Mouse (Mus musculus) hindbrain, embryonic 16.5 days (tissue): ENCODE measurements around the gene Col13a1. TPM values are rescaled to one million over a fixed set of nuclear protein-coding genes. Genes with fewer than 3 reads are reported as not detected.

Experiments
- ATAC-seq: fragments of 200-750 bp; cut with Nextera tagmentation; 2 replicates; pipeline ENCODE4 v1.8.0; 2017; ENCODE audit warnings: moderate TSS enrichment, moderate library complexity
- H3K27ac ChIP-seq: fragments of 300-500 bp; sonication (generic); 2 replicates; pipeline ENCODE4 v1.5.1; 2014; ENCODE audit warnings: low read depth, mild to moderate bottlenecking, control low read depth, low read length, moderate library complexity
- H3K27me3 ChIP-seq: fragments of 300-500 bp; sonication (generic); replicated peaks from 2 replicates; pipeline ENCODE4 v1.6.1; 2014; ENCODE audit warnings: low read length; ENCODE audit not compliant: control insufficient read depth, insufficient read depth
- H3K36me3 ChIP-seq: fragments of 300-500 bp; sonication (generic); 2 replicates; pipeline ENCODE4 v1.6.1; 2014; ENCODE audit warnings: mild to moderate bottlenecking, low read length, moderate library complexity, mixed read lengths; ENCODE audit not compliant: control insufficient read depth, insufficient read depth
- H3K4me1 ChIP-seq: fragments of 300-500 bp; sonication (generic); 2 replicates; pipeline ENCODE4 v1.6.1; 2014; ENCODE audit warnings: low read depth, low read length; ENCODE audit not compliant: control insufficient read depth, insufficient read depth
- H3K4me2 ChIP-seq: fragments of 300-500 bp; sonication (generic); 2 replicates; pipeline ENCODE4 v1.6.1; 2014; ENCODE audit warnings: mild to moderate bottlenecking, low read length, control low read depth, moderate library complexity
- H3K4me3 ChIP-seq: fragments of 300-500 bp; sonication (generic); 2 replicates; pipeline ENCODE4 v1.5.1; 2014; ENCODE audit warnings: mild to moderate bottlenecking, low read length, control low read depth, moderate library complexity
- H3K9ac ChIP-seq: fragments of 300-500 bp; sonication (generic); 2 replicates; pipeline ENCODE4 v1.6.1; 2014; ENCODE audit warnings: low read depth, mild to moderate bottlenecking, control low read depth, low read length, moderate library complexity
- H3K9me3 ChIP-seq: fragments of 300-500 bp; sonication (generic); 2 replicates; pipeline ENCODE4 v1.6.1; 2014; ENCODE audit warnings: mild to moderate bottlenecking, low read length, moderate library complexity; ENCODE audit not compliant: control insufficient read depth
- WGBS: fragments of 180-500 bp; shearing (Covaris S2); extraction: QIAGEN DNeasy Blood & Tissue Kit; methylation state at CpG from one replicate; pipeline ENCODE4 v1.1.7; 2014; 5-methylcytosine and 5-hydroxymethylcytosine counted together
- polyA plus RNA-seq: library from polyadenylated mRNA; unstranded; fragments of >200 nt; fragmentation: Nextera tagmentation; extraction: Ambion mirVana; gene quantifications from 2 replicates; pipeline ENCODE4 v1.2.1, GENCODE M21; 2015

Col13a1 gene
- polyA plus RNA-seq, 1 experiment from 2014 or later: 2.4 TPM

DNA sequence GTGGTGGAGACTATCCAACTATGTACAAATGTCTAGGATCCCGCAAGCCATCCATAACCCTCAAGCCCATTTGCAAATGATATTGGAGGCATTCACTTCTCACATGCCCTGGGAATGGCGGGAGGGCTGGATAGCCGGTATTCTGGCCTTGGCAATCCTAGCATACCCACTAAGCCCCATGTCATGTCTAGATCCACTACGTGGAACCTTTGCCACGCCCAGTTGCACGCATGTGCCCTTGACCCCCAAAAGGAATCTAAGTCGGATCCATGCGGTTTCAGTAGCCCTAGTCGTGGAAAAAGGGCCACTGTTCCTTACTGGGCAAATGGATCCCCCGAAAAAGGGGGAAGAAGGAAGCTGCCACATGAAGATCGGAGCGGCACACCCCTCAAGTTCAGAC is 147.7 kb downstream of the Col13a1 start:
- WGBS: 81% methylated on average over 12 of the region's 12 CpGs

DNA sequence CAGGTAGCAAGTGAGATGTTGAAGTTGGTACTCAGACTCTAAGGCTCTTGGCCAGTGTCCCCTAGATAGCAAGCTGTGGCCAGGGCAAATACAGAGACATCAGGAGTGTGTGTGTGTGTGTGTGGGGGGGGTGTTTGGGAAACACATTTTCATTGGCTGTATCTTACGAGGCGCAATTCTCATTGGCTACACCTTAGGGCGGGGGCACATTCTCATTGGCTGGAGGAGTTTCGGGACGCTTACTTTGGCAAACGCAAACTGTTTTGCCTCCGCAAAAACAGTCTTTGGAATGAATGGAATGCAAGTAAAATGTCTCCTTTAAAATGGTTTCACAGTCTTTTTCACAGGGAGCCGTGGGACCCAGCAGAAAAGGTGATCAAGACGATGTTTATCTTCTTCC is 148.1 kb downstream of the Col13a1 start:
- no peaks in the 10 kb centered on the region for H3K36me3 ChIP-seq
- no peak overlapping the region for H3K4me2 ChIP-seq
- no peak overlapping the region for H3K9ac ChIP-seq
- H3K4me3 ChIP-seq: no peak overlapping the region
- 68% methylated on average over 9 of the region's 9 CpGs for WGBS
- no peaks in the 10 kb centered on the region for H3K27me3 ChIP-seq
- ATAC-seq: no peak
- H3K27ac ChIP-seq: no peak overlapping the region
- no peaks in the 10 kb centered on the region for H3K9me3 ChIP-seq
- no peaks in the 10 kb centered on the region for H3K4me1 ChIP-seq

More for the DNA sequence above, 147.7 kb downstream of the Col13a1 start:
- Histone ChIP-seq H3K4me3 (no peak overlapping the region), H3K27ac (no peak overlapping the region), H3K9me3 (no peaks in the 10 kb centered on the region), H3K4me2 (no peak overlapping the region), H3K4me1 (no peaks in the 10 kb centered on the region), H3K27me3 (no peaks in the 10 kb centered on the region), H3K9ac (no peak overlapping the region), H3K36me3 (no peaks in the 10 kb centered on the region)
- ATAC-seq: no peak

DNA sequence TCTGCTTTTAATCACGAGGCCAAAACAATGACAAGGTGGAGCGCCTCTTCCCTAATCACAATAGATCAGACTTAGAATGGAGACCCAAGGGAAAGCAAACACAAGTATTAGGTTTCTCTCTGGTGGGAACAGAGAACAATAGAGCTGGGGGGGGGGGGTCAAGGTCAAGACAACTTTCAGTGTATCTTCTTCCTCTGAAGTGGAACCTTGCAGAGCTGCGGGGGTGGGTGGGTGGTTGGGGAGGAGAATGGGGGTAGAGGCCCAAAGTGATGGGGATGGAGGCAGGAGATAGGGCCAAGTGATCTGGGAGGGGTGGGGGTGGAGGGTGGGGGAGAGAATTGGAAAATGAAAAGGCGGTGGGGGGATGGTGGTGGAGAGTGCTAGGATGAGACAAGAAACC is 149.9 kb downstream of the Col13a1 start:
- Histone ChIP-seq H3K4me3 (no peak overlapping the region), H3K9ac (no peak overlapping the region), H3K4me2 (no peak overlapping the region), H3K27me3 (no peaks in the 10 kb centered on the region), H3K9me3 (no peaks in the 10 kb centered on the region), H3K27ac (no peak overlapping the region), H3K36me3 (no peaks in the 10 kb centered on the region), H3K4me1 (no peaks in the 10 kb centered on the region)
- no peak for ATAC-seq
- 57% methylated on average over 4 of the region's 4 CpGs for WGBS

DNA sequence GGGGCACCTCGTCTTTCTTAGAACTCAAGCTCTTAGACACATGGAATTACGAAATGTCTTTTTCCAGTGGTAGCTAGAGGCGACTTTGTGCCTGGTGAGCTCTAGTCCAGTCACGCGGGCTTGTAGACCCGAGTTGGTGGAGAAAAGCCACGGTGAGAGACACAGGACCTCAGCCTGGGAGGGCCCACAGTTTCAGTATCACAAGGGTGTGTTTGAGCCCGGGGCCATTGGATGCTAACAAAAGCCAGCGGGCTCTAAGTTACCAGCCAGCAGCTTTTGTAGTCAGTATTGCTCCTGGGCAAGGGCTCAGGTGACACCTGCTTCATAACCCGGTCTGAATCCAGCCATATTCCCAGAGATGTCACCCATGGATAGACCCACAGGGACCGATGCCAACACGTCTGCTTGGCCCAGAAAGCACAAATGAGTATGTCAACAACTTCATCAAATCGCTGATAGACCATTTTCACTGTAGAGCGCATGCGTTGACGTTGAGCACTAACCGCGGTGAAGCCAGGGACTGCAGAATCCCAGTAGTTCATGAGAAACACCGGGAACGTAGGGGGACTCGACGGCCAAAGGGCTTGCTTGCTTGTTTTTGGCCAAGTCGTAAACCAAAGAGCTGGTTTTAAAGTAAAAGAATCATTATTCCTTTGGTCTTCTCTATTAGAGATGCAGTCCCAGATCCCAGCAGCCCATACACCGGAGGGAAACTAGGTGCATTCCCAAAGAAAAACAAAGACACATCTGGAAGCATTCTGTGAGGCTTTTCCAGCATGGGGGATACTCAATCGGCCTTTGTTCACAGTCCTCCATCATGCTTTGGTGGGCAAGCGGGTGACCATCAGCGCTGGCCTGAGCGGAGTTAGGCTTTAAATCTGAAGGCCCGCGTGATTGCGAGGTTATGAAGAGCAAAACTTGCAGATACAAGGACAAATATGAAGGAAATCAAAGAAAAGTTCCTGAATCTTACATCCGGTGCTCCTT is 150.7 kb downstream of the Col13a1 start:
- no peak for ATAC-seq
- no peaks in the 10 kb centered on the region for H3K4me1 ChIP-seq
- WGBS: 85% methylated on average over 32 of the region's 32 CpGs
- H3K4me3 ChIP-seq: no peak overlapping the region
- H3K9me3 ChIP-seq: no peaks in the 10 kb centered on the region
- no peak overlapping the region for H3K27ac ChIP-seq
- no peaks in the 10 kb centered on the region for H3K27me3 ChIP-seq
- no peak overlapping the region for H3K4me2 ChIP-seq
- no peak overlapping the region for H3K9ac ChIP-seq
- H3K36me3 ChIP-seq: no peaks in the 10 kb centered on the region

DNA sequence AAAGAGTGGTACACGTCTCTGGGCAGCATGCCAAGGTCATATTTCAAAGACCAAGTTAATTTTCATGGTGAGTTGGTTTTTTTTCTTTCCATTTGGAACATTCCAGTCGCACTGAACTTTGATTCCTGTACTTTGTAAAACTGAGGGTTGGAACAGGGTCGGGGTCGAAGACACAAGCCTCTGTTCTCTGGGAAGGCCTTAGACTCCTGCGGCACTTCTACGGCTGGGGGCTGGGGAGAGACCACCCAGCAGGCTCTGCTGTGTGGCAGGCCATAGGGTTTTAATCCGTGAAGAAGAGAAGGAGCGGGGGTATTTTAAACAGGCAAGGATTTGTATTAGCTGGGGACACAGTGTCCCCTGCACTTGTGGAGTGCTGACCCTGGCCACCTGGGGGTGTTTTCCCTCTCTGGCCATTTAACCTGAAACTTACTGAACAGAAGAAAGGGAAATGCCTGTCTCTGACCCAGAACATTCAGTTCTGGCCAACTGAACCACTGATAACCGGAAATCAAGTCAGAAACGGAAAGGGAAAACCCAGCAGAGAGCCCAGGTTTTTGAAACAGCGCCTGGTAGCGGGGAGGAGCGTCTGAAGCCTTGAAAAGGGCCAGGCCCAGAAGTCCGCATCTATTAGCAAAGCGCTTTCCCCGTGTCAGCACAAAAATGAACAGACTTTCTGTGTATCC is 152.0 kb downstream of the Col13a1 start:
- H3K4me1 ChIP-seq: no peaks in the 10 kb centered on the region
- WGBS: 30% methylated on average over 16 of the region's 16 CpGs
- H3K4me2 ChIP-seq: no peak overlapping the region
- H3K9me3 ChIP-seq: no peaks in the 10 kb centered on the region
- H3K27ac ChIP-seq: no peak overlapping the region
- H3K27me3 ChIP-seq: no peaks in the 10 kb centered on the region
- no peaks in the 10 kb centered on the region for H3K36me3 ChIP-seq
- no peak overlapping the region for H3K4me3 ChIP-seq
- ATAC-seq: no peak
- H3K9ac ChIP-seq: no peak overlapping the region

DNA sequence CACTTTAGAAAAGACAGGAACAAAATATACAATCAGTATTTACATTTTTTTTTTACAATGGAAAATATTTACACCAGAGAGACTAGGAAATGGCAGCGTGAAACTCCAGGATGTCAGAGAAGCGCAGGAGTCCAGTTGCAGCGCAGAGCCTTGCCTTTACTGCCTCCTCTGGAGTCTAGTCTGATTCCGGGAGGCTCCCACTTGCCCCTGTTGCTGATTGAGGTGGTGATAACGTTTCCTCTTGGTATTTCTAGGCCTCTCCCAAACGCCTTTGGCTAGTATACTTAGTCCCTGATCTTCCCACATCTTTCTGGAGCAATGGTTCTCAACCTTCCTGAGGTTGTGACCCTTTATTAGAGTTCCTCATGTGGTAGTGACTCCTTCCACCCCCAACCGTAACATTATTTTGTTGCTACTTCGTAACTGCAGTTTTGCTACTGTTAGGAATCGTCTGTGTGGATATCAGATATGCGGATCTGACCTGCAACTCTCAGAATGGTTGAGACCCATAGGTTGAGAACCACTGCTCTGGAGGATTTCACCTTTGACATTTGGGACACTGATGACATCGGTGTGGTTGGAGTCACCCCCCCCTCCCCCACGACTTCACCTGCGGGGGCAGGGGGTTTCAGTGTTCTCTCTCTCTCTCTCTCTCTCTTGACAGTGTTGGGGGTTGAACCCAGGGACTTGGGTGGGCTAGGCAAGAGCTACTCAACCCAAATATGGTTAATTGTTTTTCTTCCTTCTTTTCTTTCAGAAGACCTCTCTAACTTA is 152.7 kb downstream of the Col13a1 start:
- no peaks in the 10 kb centered on the region for H3K9me3 ChIP-seq
- H3K4me1 ChIP-seq: no peaks in the 10 kb centered on the region
- WGBS: 77% methylated on average over 13 of the region's 13 CpGs
- H3K36me3 ChIP-seq: no peaks in the 10 kb centered on the region
- no peaks in the 10 kb centered on the region for H3K27me3 ChIP-seq
- H3K4me3 ChIP-seq: no peak overlapping the region
- no peak overlapping the region for H3K9ac ChIP-seq
- ATAC-seq: no peak
- H3K4me2 ChIP-seq: no peak overlapping the region
- H3K27ac ChIP-seq: no peak overlapping the region

DNA sequence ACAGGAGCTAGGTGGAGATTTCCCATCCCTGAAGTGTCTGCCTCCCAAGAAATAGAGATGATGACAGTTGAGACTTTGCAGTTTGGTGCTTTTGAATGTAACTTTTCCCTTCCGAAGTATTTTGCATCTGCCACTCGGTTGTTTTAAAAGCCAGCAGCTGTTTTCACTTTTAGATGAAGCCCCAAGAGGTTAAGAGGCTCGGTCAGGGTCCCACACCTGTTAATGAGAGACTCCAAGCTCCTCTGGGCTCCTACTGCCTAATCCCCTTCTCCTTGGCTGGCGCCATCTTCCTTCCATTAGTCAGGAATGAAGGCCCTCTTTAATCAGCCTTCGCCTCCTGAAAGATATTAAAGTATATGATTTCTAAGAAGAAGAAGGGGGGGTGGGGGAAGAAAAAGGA is 153.4 kb downstream of the Col13a1 start:
- Histone ChIP-seq H3K4me2 (no peak overlapping the region), H3K27ac (no peak overlapping the region), H3K4me1 (no peaks in the 10 kb centered on the region), H3K27me3 (no peaks in the 10 kb centered on the region), H3K9me3 (no peaks in the 10 kb centered on the region), H3K36me3 (no peaks in the 10 kb centered on the region), H3K4me3 (no peak overlapping the region), H3K9ac (no peak overlapping the region)
- no peak for ATAC-seq
- 66% methylated on average over 5 of the region's 5 CpGs for WGBS

DNA sequence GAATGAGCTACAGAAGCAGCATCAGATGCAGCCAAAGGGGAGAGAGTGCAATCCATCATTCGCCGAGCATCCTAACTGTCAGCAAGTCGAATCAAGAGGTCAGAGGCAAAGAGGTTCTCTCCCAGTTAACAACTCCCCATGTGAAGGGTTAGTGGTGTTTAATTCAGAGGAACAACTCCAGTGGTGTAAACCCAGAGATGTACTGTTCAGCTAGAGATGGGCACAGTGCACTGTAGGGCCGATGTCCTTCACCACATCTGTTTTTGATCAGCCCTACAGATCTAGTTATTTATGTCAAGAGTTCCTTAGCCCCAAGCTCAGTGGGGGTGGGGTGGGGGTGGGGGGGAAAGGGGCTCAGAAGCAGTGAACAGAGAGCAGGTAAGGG is 155.2 kb downstream of the Col13a1 start:
- no peaks in the 10 kb centered on the region for H3K9me3 ChIP-seq
- H3K27ac ChIP-seq: no peak overlapping the region
- no peak overlapping the region for H3K9ac ChIP-seq
- no peaks in the 10 kb centered on the region for H3K27me3 ChIP-seq
- WGBS: 72% methylated on average over 4 of the region's 4 CpGs
- H3K36me3 ChIP-seq: no peaks in the 10 kb centered on the region
- no peak for ATAC-seq
- no peaks in the 10 kb centered on the region for H3K4me1 ChIP-seq
- H3K4me3 ChIP-seq: no peak overlapping the region
- no peak overlapping the region for H3K4me2 ChIP-seq
